Mouse (Mus musculus): ENCODE data around the gene Ak2. TPM values are rescaled to one million over a fixed set of nuclear protein-coding genes. Genes with fewer than 3 reads are reported as not detected.

Ak2 gene
- polyA plus RNA-seq, 1 experiment from 2014 or later = 149 TPM

DNA sequence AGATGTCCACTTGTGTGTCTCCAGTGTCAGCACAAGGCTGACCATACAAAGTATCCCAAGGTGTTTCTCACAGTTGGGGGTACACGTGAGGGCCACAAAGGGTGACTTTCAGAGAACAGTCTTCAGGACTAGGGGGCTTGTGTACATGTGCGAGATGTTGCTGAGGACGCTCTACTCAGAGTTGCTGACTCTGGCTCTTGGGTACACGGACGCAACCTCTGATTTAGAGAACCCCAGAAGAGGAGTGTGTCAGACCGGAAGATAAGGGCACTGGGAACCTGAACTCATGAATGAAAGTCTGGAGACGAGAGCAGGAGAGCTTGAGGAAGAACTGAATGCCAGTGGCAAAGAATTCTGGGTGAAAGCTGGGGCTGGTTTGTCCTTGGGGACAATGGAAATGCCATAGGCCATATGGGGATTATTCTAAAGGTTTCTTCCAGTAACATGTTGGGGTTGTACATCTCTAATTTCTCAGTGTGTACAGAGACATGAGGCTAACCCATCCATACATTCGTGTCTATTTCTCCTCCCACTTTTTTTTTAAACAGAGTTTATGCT lies 39.7 kb downstream of the Ak2 start:
- H3K4me3 ChIP-seq = no peak overlapping the region
- no peak overlapping the region for H3K9ac ChIP-seq
- H3K36me3 ChIP-seq = no peaks in the 10 kb centered on the region
- 0 out of 2 replicates have a peak, but pooled peaks cover 3% of the 10 kb centered on the region for H3K27me3 ChIP-seq
- ATAC-seq (replicated peaks; ENCODE audit: insufficient number of reproducible peaks, insufficient read depth, low FRiP score, low read depth) = no peak
- no peak overlapping the region for H3K27ac ChIP-seq
- WGBS = 79% methylated on average over 8 of the region's 8 CpGs
- H3K9me3 ChIP-seq (replicated peaks) = no peaks in the 10 kb centered on the region
- peaks cover 35% of the 10 kb centered on the region for H3K4me1 ChIP-seq (replicated peaks)
- no peak overlapping the region for H3K4me2 ChIP-seq

DNA sequence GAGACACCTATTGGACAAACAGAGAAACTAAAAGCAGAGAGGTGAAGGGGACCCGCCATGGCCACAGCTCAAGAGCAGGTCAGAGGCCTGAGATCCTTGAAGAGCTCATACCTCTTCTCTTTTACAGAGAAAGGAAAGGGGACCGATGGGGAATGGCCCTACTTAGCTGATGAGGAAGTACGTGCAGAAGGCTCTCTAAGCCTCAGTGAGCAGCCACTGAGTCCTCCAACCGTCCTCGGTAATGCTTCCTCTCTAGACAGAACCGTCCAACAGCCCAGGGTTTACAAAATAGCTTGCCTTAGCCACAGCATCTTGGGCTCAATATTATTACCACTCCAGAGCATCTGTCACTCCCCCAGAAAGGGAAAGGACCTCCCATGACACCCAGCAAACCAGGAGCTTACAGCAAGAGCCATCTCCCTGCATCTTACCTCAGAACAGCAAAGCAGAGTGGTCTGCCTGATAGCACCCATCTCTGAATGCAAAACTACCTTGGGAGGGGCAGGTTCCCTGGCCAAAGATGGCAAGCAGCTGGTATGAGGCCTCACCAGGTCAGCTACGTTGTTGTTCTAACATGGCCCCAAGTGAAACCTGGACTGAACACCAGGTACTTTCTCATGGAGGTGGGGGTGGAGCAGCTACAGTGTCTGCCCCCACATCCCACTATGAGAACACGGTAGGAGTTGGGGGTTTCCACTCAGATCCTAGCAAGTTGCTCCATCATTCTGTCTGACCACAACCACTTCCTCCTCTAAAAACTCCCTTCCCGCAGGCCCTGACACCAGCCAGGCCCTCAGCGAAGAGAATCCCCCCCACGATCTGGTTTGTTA lies 40.6 kb downstream of the Ak2 start:
- H3K9ac ChIP-seq = no peak overlapping the region
- ATAC-seq (replicated peaks; ENCODE audit: insufficient number of reproducible peaks, insufficient read depth, low FRiP score, low read depth) = no peak
- 0 out of 2 replicates have a peak, but pooled peaks cover 3% of the 10 kb centered on the region for H3K27me3 ChIP-seq
- H3K27ac ChIP-seq = peak overlapping the region; percentile 85
- no peaks in the 10 kb centered on the region for H3K36me3 ChIP-seq
- no peak overlapping the region for H3K4me3 ChIP-seq
- 62% methylated on average over 11 of the region's 11 CpGs for WGBS
- peak overlapping the region; percentile 60 for H3K4me2 ChIP-seq
- H3K9me3 ChIP-seq (replicated peaks) = no peaks in the 10 kb centered on the region
- peaks cover 35% of the 10 kb centered on the region for H3K4me1 ChIP-seq (replicated peaks)

DNA sequence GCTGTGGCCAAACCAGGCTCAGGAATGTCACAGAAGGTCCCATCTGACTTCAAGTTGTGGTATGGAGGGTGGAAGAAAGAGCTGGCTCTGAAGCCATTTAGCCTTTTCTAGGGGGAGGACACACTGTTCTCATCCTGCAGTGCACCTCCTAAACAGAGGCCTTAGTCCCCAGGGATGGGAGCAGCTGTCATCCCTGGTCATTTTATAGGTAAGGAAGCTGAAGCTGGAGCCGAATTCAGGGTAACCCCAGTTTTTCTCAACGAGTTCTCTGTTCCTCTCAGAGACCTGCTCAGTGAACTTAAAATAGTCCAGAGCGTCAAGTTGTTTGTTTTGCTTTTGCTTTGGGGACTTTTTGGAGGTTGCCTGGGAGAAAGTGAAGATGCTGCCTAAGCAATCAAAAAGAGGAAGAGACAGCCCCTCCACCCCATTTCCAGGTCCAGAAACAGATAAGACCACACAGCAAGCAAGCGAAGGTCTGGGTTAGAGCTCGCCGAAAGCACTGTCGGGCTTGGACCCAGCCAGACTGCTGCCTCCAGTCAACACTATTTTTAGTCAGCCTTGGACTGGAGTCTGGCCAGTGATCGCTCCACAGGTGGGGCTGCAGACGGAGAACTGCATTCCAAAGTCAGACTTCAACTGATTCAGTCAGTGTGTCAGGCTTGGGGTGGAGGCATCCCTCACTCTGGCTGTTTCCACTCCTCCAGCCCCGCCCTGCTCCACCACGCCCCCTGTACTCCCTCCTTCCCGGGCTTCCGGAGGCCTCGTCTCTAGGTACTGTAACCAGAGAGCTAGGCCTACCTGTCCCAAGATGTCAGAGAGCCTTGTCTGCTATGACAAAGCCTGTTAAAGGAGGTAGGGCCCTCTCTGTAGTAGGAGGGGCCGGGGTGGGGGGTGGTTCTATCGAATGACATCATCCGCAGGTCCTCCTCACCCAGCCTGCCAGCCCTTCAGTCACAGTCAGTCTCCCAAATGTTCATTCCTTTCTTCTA lies 41.5 kb downstream of the Ak2 start:
- Histone ChIP-seq H3K9me3 (replicated peaks) (no peaks in the 10 kb centered on the region), H3K4me2 (peak overlapping the region; percentile 60), H3K4me1 (replicated peaks) (peaks cover 35% of the 10 kb centered on the region), H3K27ac (peak overlapping the region; percentile 85), H3K36me3 (no peaks in the 10 kb centered on the region), H3K27me3 (0 out of 2 replicates have a peak, but pooled peaks cover 3% of the 10 kb centered on the region), H3K9ac (peak overlapping the region; percentile 15; the same call in 1 of the 2 replicates), H3K4me3 (peak overlapping the region; percentile 27)
- peak; percentile 86 for ATAC-seq (replicated peaks; ENCODE audit: insufficient number of reproducible peaks, insufficient read depth, low FRiP score, low read depth)
- 6% methylated on average over 17 of the region's 17 CpGs for WGBS

DNA sequence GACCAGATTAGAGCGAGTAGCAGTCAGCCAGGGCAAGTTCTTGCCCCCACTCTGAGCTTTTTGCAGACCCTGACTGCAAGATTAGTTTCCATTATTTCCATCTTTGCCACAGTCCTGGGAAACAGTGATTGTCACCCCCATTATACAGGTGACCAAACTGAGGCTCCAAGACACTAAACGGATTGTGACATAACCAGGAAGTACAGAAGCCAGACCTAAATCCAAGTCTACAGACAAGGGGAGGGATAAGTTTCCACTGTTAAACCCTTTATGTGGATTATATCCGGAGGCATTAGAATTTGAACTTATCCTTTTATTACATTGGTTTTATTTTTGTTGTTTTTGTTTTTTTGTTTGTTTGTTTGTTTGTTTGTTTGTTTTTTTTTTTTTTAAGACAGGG lies 42.5 kb downstream of the Ak2 start:
- Histone ChIP-seq H3K4me2 (no peak overlapping the region), H3K9ac (no peak overlapping the region), H3K9me3 (replicated peaks) (no peaks in the 10 kb centered on the region), H3K27ac (peak overlapping the region; percentile 85; the same call in 1 of the 2 replicates), H3K4me1 (replicated peaks) (peaks cover 35% of the 10 kb centered on the region), H3K4me3 (no peak overlapping the region), H3K36me3 (no peaks in the 10 kb centered on the region), H3K27me3 (0 out of 2 replicates have a peak, but pooled peaks cover 3% of the 10 kb centered on the region)
- WGBS = 90% methylated on average over 3 of the region's 3 CpGs
- ATAC-seq (replicated peaks; ENCODE audit: insufficient number of reproducible peaks, insufficient read depth, low FRiP score, low read depth) = no peak

DNA sequence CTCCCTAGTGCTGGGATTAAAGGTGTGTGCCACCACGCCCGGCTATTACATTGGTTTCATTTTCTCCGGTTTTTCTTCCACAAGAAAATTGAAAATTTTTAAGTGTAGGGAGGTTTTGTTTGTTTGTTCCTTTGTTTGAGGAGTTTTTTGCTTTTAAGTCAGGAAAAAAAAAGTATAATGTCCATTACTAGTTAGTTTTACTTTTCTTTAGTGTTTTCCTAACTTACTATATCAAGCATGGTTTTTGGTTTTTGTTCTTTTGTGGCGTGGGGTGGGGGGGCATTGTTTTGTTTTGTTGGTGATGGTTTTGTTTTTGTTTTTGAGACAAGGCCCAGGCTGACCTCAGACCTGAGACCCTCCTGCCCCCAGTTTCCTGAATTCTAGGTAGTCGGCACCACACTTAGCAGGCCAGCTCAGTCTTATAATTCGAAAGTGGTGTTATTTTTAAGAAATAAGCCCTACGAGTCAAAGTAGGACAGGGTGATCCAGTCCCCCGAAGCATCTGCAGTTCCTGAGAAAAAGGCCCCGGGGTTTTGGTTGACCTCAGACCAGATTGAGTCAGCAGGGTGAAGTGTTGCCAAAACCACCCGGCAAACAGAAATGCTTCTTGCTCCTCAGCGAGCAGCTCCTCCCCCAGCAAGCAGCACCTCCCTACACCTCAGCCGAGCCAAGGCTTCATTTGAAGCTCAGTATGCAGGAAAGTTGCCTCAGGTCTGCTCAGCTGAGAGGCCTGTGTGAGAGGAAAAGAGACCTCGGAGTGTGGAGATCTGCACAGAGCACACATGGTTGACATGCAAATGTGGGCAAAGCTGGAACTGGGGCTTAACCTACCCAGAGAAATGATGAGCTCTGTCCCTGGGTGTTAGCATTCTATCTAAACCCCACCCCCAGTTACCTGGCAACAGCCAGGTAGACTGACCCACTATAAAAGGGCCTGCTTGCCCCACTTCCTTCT lies 43.2 kb downstream of the Ak2 start:
- no peaks in the 10 kb centered on the region for H3K36me3 ChIP-seq
- H3K9ac ChIP-seq = no peak overlapping the region
- H3K4me3 ChIP-seq = no peak overlapping the region
- peaks cover 35% of the 10 kb centered on the region for H3K4me1 ChIP-seq (replicated peaks)
- H3K27me3 ChIP-seq = 0 out of 2 replicates have a peak, but pooled peaks cover 3% of the 10 kb centered on the region
- no peaks in the 10 kb centered on the region for H3K9me3 ChIP-seq (replicated peaks)
- H3K4me2 ChIP-seq = no peak overlapping the region
- WGBS = 47% methylated on average over 13 of the region's 13 CpGs
- H3K27ac ChIP-seq = peak overlapping the region; percentile 47
- no peak for ATAC-seq (replicated peaks; ENCODE audit: insufficient number of reproducible peaks, insufficient read depth, low FRiP score, low read depth)

DNA sequence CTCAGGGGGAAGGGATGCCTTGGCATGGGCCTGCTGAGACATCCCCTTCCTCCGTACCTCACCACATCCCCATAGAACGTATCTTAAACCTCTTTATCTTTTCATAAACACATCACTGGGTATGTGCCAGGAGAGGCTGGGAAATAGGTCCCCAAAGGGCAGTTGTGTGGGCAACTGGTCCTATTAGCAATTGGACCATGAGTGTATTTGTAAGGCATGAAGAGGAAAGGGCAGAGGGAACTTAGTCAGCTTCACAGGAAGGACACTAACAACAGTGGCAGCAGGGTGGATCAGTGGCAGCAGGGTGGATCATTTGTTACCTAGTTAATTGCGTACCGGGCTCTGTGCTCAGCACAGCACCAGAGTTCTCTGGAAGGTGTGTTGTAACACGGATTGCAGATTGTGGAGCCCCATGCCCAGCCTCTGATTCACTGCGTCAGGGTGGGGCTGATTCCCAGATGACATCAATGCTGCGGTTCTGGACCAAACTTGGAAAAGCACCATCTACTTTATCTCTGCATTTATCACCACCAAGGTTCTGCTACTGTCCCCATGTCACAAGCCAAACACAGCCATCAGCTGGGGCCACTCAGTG lies 44.2 kb downstream of the Ak2 start:
- H3K9ac ChIP-seq = no peak overlapping the region
- 58% methylated on average over 7 of the region's 7 CpGs for WGBS
- peaks cover 35% of the 10 kb centered on the region for H3K4me1 ChIP-seq (replicated peaks)
- no peaks in the 10 kb centered on the region for H3K9me3 ChIP-seq (replicated peaks)
- 0 out of 2 replicates have a peak, but pooled peaks cover 3% of the 10 kb centered on the region for H3K27me3 ChIP-seq
- H3K4me3 ChIP-seq = no peak overlapping the region
- no peak overlapping the region for H3K27ac ChIP-seq
- no peak overlapping the region for H3K4me2 ChIP-seq
- no peaks in the 10 kb centered on the region for H3K36me3 ChIP-seq
- ATAC-seq (replicated peaks; ENCODE audit: insufficient number of reproducible peaks, insufficient read depth, low FRiP score, low read depth) = no peak

DNA sequence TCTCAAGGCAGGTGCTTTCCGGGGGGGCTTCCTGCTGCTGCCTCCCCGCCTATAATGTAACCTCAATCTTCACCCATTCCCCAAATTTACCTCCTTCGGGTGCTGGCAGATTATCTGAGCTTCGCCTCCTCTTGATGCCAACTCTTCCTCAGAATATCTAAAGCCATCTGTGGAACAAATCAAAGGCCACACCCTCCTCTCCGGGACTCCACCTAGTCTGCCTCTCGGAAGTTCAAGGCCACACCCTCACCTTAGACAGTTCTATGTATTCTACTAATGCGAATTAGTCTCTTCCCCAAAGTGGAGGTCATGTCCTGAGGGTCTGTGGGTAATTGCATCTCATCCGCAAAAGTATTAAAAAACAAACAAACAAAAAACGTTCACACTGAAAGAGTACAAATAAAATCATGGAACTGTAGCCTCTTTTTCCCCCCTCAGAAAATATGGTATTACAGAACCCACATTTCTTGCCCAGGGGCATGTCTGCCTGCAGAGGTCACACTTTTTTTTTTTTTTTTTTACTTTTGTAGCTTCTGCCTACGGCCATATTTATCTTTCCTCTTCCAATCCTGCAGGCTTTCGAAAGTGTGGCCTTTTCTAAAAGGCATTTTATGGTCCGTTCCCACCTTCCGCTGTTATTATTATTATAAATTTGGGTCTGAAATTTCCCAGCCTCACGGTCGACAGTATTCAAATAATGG lies 56.1 kb downstream of the Ak2 start:
- H3K9ac ChIP-seq = peak overlapping the region; percentile 58; the same call in 1 of the 2 replicates
- H3K27me3 ChIP-seq = peaks cover 33% of the 10 kb centered on the region

DNA sequence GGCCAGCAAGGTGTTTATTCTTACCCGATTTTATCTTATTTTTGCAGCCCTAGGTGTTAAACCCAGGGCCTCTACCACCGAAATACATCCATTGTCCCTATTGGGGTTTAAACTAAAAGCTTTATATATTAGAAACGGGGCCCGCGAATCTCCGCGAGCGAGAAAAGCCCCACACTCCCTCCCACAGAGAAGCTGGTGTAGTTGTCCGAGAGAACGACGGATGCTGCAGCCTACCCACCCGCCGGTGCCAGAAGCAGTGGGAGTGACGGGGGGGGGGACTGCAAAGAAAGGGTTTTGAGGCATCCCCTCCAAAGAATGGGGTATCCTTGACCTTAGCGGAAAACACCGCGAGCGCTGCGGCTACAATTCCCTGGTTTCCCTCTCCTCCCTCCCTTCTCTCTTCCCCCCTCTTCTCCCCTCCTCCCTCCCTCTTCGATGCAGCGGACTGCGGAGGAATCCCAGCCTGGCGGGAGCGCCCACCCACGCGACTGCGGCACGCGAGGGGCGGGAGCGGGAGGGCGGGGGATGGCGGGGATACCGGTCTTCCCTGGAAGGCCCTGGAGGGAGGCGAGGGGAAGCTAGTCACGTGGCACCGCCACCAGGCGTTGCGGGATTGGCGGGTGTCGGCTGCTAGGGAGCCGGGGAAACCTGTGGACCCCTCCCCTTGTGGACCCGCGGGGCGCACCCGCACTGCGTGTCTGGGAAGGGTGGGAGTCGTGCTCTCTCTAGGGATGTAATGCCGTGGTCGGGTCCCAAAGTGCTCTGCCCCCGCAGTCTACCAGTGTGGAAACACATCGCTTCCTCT lies 56.9 kb downstream of the Ak2 start:
- Histone ChIP-seq H3K4me1 (replicated peaks) (peaks cover 23% of the 10 kb centered on the region), H3K27ac (peak overlapping the region; percentile 66), H3K4me2 (peak overlapping the region; percentile 99), H3K27me3 (peaks cover 33% of the 10 kb centered on the region), H3K4me3 (peak overlapping the region; percentile 62), H3K9me3 (replicated peaks) (no peaks in the 10 kb centered on the region), H3K9ac (peak overlapping the region; percentile 58), H3K36me3 (no peaks in the 10 kb centered on the region)
- ATAC-seq (replicated peaks; ENCODE audit: insufficient number of reproducible peaks, insufficient read depth, low FRiP score, low read depth) = peak; percentile 79
- under 1% methylated on average over 51 of the region's 52 CpGs for WGBS

More for the DNA sequence above, 56.1 kb downstream of the Ak2 start:
- H3K4me2 ChIP-seq = peak overlapping the region; percentile 99
- H3K4me3 ChIP-seq = peak overlapping the region; percentile 62
- no peak for ATAC-seq (replicated peaks; ENCODE audit: insufficient number of reproducible peaks, insufficient read depth, low FRiP score, low read depth)
- 27% methylated on average over 15 of the region's 15 CpGs for WGBS
- H3K4me1 ChIP-seq (replicated peaks) = peaks cover 23% of the 10 kb centered on the region
- no peaks in the 10 kb centered on the region for H3K9me3 ChIP-seq (replicated peaks)
- no peaks in the 10 kb centered on the region for H3K36me3 ChIP-seq
- H3K27ac ChIP-seq = no peak overlapping the region
